Mouse (Mus musculus) gastrocnemius, adult 8-10 months (tissue): ENCODE results near the gene Cmbl. TPM values are rescaled to one million over a fixed set of nuclear protein-coding genes. Genes with fewer than 3 reads are reported as not detected.
A peak's percentile ranks its signal among the peaks of the same experiment; 100 is the strongest.

ENCODE experiments used
- DNase-seq, 2 experiments: peaks; one replicate each; pipeline ENCODE4 v3.0.0; 2022; ENCODE audit warnings: low spot score in 2 of 2
- total RNA-seq, 4 experiments: library from RNA; stranded (reverse); gene quantifications; 2 replicates each; pipeline ENCODE4 v1.2.4; 2022

Gene Cmbl
- total RNA-seq = 10 to 100 TPM; 47.6 to 59.9 (median 49.6) TPM

DNA sequence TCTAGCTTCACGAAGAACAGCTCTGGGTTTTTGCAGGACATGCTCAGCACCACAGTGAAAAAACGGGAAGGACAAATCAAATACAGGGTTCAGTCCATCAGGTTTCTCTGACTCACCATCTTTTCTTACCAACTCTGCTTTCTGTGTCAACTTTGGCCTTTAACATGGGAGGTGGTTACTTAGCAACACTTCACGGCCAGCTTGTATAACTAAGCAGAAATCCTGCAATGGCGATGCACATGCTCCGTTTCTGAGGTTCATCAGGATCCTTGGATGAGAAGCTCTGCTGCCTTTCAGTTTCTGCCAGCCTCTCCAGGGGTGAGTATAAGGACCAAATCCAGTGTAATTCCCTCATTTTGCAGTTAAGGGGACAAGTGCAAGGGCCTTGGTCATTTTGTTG lies at the start of gene Cmbl:
Gene Cmbl (plus strand): TSS at position 206 of the 400 bp plus-strand sequence.
- DNase-seq = no peak

DNA sequence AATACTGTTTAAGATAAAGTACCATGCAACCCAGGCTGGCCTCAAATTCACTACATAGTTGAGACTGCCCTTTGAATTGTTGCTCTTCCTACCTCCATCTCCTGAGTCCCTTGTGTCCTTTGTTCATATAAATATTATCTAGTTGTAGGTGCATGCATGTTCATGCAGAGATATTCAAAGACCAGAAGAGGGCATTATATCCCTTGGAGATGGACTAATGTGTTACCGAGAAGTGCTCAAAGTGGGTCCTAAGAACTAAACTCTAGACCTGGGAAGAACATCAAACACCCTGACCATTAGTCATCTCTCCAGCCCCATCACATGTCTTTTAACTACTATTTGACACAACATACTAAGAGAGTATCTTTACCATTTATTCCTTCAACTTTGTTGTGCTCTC lies 48.0 kb upstream of the Cmbl start:
- DNase-seq = no peak

- DNase-seq = no peak
Observed at GRCm38 (mm10) chr15:31518371-31518770, 46.8 kb upstream of the Cmbl start.

GRCm38 (mm10) chr15:31519000-31519399 lies 46.2 kb upstream of the Cmbl start:
- no peak for DNase-seq

GRCm38 (mm10) chr15:31526463-31526862 lies 38.7 kb upstream of the Cmbl start:
- DNase-seq = no peak

GRCm38 (mm10) chr15:31528477-31528876 lies 36.7 kb upstream of the Cmbl start:
- no peak for DNase-seq

GRCm38 (mm10) chr15:31529103-31529502 lies 36.1 kb upstream of the Cmbl start:
- DNase-seq = no peak

DNA sequence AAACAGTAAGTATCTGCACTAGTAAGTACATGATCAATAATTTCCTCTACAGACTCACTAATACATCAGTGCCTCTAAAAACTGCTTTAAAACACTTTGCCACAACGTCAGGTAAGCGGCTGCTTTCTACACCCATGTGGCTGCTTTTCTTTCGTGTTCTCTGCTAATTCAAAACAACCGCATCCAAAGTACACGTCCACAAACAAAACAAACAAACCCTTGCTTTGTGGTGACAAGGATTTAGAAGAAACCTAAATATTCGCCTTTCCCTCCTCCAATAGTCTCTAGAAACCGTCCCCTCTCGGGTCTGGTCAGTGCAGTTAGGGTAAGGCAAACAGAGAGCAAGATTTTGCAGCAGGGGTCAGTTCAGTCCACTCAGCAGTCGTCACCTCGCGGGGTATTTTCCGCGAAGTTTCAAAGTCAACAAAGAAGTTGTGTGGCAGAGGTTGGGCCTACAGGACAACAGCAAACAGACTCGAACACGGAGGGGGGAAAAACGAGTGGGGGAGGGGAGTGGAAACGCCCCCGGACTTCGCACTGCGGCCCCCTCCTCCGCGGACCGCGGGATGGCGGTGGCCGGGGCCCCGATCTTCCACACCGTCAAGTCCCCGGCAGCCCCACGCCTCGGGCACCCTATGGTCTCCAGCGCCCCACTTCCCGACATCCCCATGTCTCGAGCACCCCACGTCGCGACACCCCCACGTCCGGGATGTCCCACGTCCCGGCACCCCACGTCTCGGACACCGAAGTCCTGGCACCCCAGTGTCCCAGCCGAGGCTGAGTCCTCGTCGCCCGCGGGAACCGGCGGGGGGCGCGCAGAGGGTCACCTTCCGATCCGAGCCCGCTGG lies 35.2 kb upstream of the Cmbl start:
- DNase-seq = peak in 1 of 2 experiments; percentile 16

GRCm38 (mm10) chr15:31530659-31531445 lies 34.3 kb upstream of the Cmbl start, which contains the start of gene March6:
Gene March6, minus strand, starts transcription at chr15:31531053.
- DNase-seq = peak; percentile 71 to 83

DNA sequence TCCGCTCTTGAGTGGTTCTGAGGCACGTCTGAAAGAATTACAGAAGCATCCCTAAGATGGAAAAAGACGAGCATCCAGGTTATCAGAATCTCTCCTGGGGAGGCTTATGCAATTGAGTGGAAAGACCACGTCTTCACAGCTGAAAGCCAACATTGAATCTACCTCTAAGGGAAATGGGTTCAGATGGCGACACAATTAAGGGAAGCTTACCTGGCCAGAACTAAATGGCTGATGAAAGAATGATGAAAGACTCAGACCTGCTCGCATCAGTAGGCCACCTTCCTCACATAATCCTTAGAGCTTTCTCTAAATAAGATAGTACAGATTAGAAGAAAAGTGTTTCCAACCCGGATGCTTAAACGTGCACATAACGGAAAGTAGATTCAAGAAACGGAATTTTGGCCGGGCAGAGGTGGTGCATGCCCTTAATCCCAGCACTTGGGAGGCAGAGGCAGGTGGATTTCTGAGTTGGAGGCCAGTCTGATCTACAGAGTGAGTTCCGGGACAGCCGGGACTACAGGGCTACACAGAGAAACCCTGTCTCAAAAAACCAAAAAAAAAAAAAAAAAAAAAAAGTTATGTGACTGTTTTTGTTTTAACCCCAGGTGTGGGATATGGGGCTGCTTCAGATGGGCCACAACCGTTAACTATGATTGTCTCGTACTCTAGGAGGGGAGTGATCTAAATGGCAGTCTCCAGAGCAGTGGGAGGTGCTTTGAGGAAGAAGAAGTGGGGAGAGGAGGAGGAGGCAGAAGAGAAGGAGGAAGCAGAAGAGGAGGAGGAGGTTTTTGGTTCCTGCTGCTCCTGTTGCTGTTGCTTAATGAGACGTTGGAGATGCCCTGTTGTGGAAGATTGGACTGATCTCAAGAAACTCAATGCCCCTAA lies 33.5 kb upstream of the Cmbl start:
- DNase-seq = no peak

GRCm38 (mm10) chr15:31532331-31533021 lies 32.7 kb upstream of the Cmbl start:
- DNase-seq = no peak

GRCm38 (mm10) chr15:31533529-31533928 lies 31.7 kb upstream of the Cmbl start:
- no peak for DNase-seq

DNA sequence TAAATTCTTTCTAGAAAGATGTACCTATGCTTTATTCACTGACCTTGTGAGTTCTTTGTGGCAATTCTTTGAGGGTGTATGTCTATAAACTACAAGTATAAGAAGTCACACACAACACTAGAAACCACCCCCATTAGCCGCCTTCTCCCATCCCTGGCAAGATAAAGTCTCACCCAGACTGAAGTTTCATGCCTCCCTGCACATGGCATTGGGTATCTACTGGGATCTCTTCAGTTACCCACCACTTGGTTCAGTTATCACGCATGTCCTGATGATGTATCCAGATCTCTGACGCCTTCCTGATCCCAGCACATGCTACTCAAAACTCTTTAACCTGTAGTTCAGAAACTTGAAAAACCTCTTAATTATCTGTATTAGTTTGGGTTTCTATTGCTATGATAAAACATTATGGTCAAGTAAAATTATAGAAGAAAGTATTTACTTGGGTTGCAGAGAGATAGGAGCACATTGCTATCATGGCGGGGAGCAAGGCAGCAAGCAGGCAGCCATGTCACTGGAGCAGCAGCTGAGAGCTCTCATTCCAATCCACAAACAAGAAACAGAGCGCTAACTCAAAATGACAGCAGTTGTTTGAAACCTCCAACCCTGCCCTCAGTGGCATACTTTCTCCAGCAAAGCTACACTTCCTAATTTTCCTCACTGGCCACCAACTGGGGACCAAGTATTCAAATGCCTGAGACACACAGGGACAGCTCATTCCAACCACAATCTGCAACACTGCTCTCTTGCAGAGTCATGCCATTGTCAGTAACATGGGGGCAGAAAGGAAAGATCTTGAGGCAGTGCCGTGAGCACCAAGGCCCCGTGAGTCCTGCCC lies 30.5 kb upstream of the Cmbl start:
- no peak for DNase-seq

DNA sequence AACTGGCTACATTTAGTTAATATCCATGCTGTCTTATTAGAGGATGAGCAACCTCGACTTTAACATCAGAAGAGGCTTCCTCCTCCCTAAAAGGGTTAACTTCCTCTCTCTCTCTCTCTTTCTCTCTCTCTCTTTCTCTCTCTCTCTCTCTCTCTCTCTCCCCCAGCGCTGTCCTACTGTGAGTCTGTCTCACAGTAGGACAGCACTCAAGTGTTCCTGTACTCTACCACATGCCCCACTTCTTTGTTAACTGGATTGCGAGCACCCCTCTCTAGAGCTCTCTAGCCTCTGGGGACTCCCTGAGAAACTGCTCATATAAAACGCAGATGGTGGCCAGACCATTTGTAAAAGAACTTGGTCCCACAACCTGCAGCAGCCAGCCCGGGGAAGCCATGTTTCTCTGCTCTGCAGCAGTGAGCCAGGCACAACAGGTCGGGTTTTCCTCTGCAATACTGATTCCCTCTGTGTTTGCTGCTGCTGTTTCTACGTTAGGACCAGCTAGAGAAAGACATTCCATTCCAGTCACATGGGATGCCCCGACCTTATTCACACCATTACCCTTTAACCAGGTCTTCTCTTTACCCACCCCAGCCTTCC lies 29.8 kb upstream of the Cmbl start:
- DNase-seq = no peak

DNA sequence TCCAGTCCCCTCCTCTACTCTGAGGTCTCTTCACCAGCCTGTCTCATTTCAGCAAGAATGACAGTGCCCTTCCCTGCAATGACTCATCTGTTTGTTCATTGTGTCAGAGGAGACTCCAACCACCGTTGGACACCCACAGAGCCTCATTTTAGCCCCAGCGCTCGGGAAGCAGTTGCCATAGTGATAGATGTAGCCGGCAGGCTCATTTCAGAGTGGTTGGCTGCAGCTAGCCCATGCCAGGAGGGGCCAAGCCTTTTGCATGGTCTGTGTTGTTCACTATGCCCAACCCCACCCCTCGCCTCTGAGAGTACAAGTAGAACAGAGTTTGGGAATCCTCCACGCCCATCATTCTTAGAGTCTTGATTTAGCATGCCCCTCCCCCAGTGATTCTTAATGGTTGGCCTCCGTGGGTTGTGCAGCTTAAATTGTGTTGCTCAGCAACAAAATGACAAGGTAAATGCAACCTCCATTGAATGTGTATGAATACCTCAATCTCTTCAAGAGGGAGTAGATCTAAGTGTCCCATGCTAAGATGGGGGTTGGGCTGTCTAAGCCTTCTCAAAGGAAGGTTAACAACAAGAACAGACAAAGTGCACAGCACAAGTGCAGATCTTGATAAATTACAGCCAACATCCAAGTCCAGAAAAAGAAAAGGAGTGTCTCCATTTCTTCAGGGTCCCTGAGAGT lies 29.0 kb upstream of the Cmbl start:
- no peak for DNase-seq

DNA sequence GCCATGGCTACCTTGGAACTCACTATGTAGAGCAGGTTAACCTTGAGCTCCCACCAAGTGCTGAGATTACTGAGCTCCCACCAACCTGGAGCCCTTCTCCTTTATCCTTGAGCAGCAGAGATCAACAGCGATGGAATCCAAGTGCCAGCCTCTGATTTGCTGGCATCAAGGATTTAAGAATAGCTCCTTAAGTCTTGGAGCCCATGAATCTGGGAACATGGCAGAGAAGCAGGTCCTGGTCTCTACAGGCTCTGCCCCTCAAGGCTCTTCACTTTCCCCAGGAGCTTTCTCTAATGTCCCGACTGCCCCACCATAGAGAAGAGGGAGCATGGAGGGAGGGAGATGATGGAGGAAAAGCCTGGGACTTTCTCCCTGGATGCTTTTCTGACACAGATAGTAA lies 27.5 kb upstream of the Cmbl start:
- no peak for DNase-seq

GRCm38 (mm10) chr15:31538346-31538745 lies 26.8 kb upstream of the Cmbl start:
- DNase-seq = no peak

GRCm38 (mm10) chr15:31539643-31540512 lies 25.3 kb upstream of the Cmbl start:
- no peak for DNase-seq
